Mouse (Mus musculus): Measurements from ENCODE around the gene Rnf130.

Gene Rnf130

DNA sequence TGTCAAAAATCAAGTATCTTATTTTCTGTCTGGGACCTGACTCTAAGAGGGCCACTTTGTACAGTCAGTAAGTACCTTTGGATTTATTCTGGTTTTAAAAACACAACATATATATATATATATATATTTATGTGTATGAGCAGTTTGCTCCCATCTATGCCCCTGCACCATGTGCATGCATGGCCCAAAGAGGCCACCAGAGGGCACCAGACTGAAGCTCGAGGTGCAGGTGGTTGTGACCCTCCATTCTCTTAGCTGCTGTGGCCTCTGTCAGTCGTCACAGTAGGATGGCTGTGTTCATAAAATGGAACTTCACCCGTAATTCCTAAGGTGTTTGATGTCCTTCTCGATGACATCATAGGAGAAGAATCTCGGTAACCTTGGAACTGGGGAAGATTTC, 89.2 kb downstream of the Rnf130 start:
- H3K36me3 ChIP-seq (ENCODE audit: insufficient read depth, low read length) = no peaks in the 10 kb centered on the region
- no peaks in the 10 kb centered on the region for H3K4me1 ChIP-seq (replicated peaks; ENCODE audit: low read depth, low read length)
- H3K4me3 ChIP-seq (replicated peaks; ENCODE audit: low read length) = no peak overlapping the region
- H3K9me3 ChIP-seq (ENCODE audit: low read length) = no peaks in the 10 kb centered on the region
- H3K27me3 ChIP-seq (ENCODE audit: insufficient read depth, low read length) = no peaks in the 10 kb centered on the region
- TF ChIP-seq NANOG (IDR thresholded peaks at IDR 0.05; ENCODE audit: borderline replicate concordance, low read length) (no peak), POU5F1 (IDR thresholded peaks at IDR 0.05; ENCODE audit: borderline replicate concordance, low read length) (no peak), CTCF (conservative IDR thresholded peaks at IDR 0.05; ENCODE audit: low read length) (peak; percentile 93)

DNA sequence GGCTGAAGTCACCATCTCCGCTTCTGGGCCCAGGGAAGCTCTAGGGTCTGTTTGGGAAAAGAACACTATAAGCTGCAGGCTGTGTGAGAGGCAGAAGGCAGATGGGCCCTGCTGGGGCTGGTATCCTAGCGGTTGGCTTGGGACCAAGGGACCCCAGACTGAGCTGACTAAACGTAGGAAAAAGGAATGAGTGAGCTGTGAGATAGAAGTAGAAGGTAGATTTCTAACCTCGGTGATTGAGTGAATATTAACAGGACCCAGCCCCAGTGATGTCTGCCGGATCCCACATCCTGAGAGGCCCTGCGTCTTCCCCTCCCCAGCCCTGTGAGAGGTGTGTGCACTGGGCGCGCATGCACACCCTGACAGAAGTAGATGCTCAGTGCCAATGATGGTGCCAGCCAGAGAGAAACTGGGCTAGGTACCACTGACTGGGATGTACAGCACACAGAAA, 97.5 kb downstream of the Rnf130 start:
- Histone ChIP-seq H3K9me3 (ENCODE audit: low read length) (no peaks in the 10 kb centered on the region), H3K4me3 (replicated peaks; ENCODE audit: low read length) (no peak overlapping the region), H3K36me3 (ENCODE audit: insufficient read depth, low read length) (no peaks in the 10 kb centered on the region), H3K27me3 (ENCODE audit: insufficient read depth, low read length) (peaks cover 14% of the 10 kb centered on the region), H3K4me1 (replicated peaks; ENCODE audit: low read depth, low read length) (peaks cover 2% of the 10 kb centered on the region; the same call in 1 of the 2 replicates)
- TF ChIP-seq POU5F1 (IDR thresholded peaks at IDR 0.05; ENCODE audit: borderline replicate concordance, low read length) (no peak), CTCF (conservative IDR thresholded peaks at IDR 0.05; ENCODE audit: low read length) (no peak), NANOG (IDR thresholded peaks at IDR 0.05; ENCODE audit: borderline replicate concordance, low read length) (no peak)

DNA sequence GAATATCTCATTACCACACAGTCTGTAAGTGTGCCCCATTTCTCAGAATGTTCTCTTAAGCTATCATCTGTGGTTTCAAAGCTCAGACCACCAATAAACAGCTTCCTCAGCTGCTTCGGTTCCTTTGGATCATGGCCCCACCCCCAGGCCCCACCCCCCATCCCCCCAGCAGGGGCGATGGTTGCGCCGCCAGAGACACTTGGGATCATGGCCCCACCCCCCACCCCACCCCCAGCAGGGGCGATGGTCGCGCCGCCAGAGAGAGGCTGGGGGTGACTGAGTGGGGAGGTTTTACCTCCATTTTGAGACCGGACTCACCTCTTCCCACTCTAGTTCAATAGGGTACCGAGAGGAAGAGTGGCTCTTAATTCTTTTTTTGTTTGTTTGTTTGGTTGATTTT, 102.6 kb downstream of the Rnf130 start:
- Histone ChIP-seq H3K36me3 (ENCODE audit: insufficient read depth, low read length) (no peaks in the 10 kb centered on the region), H3K4me3 (replicated peaks; ENCODE audit: low read length) (no peak overlapping the region), H3K27me3 (ENCODE audit: insufficient read depth, low read length) (peaks cover 30% of the 10 kb centered on the region), H3K4me1 (replicated peaks; ENCODE audit: low read depth, low read length) (peaks cover 31% of the 10 kb centered on the region), H3K9me3 (ENCODE audit: low read length) (no peaks in the 10 kb centered on the region)
- no peak for TF ChIP-seq CTCF (conservative IDR thresholded peaks at IDR 0.05; ENCODE audit: low read length)
- TF ChIP-seq POU5F1 (IDR thresholded peaks at IDR 0.05; ENCODE audit: borderline replicate concordance, low read length) = no peak
- no peak for TF ChIP-seq NANOG (IDR thresholded peaks at IDR 0.05; ENCODE audit: borderline replicate concordance, low read length)

DNA sequence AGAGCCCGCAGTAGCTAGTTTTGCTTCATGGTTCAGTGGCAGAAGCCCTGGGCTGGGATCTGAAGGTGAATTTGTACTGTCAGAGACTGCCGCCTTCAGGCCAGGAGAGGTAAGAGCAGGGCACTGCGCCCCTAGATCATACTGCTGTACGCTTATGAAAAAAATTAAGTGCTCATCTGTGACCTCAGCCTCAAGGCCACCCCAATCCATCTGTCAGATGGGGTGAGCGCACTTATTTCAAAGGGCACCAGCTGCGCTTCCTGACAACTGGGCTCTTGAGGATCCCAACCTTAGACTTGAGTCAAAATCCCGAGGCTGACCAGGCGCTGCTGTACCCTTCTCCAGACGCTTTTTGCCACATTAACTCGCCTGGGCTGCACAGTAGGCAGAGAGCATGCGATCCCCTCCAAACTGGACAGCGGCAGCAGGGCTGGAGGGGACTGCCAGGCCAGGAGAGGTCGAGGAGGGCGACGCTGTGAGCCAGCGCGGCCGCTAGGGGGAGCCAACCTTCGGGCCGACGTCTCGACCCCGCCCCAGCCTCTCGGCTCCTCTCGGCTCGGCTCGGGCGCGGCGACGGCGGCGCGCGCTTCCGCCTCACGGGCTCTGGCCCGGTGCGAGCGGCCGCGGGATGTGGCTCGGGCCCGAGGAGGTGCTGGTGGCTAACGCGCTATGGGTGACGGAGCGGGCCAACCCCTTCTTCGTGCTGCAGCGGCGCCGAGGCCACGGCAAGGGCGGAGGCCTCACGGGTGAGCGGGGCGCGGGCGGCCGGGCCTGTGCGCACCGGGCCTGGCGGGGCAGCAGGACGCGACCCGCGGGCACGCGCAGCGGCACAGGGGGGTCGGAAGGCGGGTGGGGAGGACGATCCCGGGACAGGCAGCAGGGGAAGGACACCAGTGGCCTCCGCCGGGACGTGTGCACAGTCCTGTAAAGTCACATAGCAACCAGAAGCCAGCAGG, 105.9 kb downstream of the Rnf130 start, which contains the start of gene Tbc1d9b:
Gene Tbc1d9b, plus strand, starts transcription at position 586 of the 956 bp plus-strand sequence.
- TF ChIP-seq POU5F1 (IDR thresholded peaks at IDR 0.05; ENCODE audit: borderline replicate concordance, low read length) = no peak
- peak; percentile 92 for TF ChIP-seq CTCF (conservative IDR thresholded peaks at IDR 0.05; ENCODE audit: low read length)
- TF ChIP-seq NANOG (IDR thresholded peaks at IDR 0.05; ENCODE audit: borderline replicate concordance, low read length) = no peak
- H3K9me3 ChIP-seq (ENCODE audit: low read length) = no peaks in the 10 kb centered on the region
- peaks cover 8% of the 10 kb centered on the region for H3K36me3 ChIP-seq (ENCODE audit: insufficient read depth, low read length)
- peak within 1 kb of the TSS; percentile 85 for H3K4me3 ChIP-seq (replicated peaks; ENCODE audit: low read length)
- H3K4me1 ChIP-seq (replicated peaks; ENCODE audit: low read depth, low read length) = peaks cover 31% of the 10 kb centered on the region
- peaks cover 23% of the 10 kb centered on the region for H3K27me3 ChIP-seq (ENCODE audit: insufficient read depth, low read length)

DNA sequence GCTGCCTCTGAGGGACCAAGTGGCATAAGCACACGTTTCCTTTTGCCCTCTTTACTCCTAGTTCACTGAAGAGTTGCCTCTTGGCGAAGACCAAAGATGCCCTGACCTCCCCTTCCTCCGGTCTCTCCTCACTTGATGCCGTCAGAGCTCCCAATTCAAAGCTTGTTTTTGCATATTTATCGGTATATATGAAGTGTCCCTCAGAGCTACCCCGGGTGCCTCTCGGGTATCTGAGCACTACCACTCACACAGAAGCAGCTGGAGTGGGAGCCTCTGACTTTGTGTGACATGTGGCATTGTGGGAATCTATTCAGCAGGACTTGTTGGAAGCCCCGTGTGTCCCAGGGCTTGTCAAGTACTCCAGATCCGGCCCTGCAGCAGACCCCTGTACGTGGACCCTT, 106.7 kb downstream of the Rnf130 start:
- peaks cover 31% of the 10 kb centered on the region for H3K4me1 ChIP-seq (replicated peaks; ENCODE audit: low read depth, low read length)
- no peaks in the 10 kb centered on the region for H3K9me3 ChIP-seq (ENCODE audit: low read length)
- TF ChIP-seq POU5F1 (IDR thresholded peaks at IDR 0.05; ENCODE audit: borderline replicate concordance, low read length) (no peak), CTCF (conservative IDR thresholded peaks at IDR 0.05; ENCODE audit: low read length) (no peak), NANOG (IDR thresholded peaks at IDR 0.05; ENCODE audit: borderline replicate concordance, low read length) (no peak)
- H3K4me3 ChIP-seq (replicated peaks; ENCODE audit: low read length) = peak overlapping the region; percentile 85
- peaks cover 15% of the 10 kb centered on the region for H3K36me3 ChIP-seq (ENCODE audit: insufficient read depth, low read length)
- peaks cover 23% of the 10 kb centered on the region for H3K27me3 ChIP-seq (ENCODE audit: insufficient read depth, low read length)

DNA sequence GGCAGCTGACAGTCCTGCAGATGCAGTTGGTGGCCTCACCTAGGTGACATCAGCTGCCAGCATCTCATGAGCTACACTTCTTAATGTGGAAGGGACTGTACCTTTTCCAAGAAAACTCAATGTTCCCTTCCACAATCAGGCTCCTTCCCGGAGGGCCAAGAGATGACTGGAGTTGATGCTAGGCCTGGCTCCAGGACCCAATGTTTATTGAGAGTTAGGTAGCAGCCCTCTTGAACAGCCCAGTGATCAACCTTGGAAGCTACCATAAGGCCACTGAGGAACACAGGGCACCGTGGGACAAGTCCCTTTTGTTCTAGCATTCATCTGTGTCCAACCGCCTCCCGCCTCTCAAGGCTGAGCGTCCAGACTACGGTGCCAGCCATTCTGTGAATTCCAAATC, 107.1 kb downstream of the Rnf130 start:
- peaks cover 19% of the 10 kb centered on the region for H3K36me3 ChIP-seq (ENCODE audit: insufficient read depth, low read length)
- TF ChIP-seq NANOG (IDR thresholded peaks at IDR 0.05; ENCODE audit: borderline replicate concordance, low read length) (no peak), POU5F1 (IDR thresholded peaks at IDR 0.05; ENCODE audit: borderline replicate concordance, low read length) (no peak), CTCF (conservative IDR thresholded peaks at IDR 0.05; ENCODE audit: low read length) (no peak)
- H3K27me3 ChIP-seq (ENCODE audit: insufficient read depth, low read length) = peaks cover 20% of the 10 kb centered on the region
- H3K9me3 ChIP-seq (ENCODE audit: low read length) = no peaks in the 10 kb centered on the region
- H3K4me1 ChIP-seq (replicated peaks; ENCODE audit: low read depth, low read length) = peaks cover 31% of the 10 kb centered on the region
- H3K4me3 ChIP-seq (replicated peaks; ENCODE audit: low read length) = peak overlapping the region; percentile 85

DNA sequence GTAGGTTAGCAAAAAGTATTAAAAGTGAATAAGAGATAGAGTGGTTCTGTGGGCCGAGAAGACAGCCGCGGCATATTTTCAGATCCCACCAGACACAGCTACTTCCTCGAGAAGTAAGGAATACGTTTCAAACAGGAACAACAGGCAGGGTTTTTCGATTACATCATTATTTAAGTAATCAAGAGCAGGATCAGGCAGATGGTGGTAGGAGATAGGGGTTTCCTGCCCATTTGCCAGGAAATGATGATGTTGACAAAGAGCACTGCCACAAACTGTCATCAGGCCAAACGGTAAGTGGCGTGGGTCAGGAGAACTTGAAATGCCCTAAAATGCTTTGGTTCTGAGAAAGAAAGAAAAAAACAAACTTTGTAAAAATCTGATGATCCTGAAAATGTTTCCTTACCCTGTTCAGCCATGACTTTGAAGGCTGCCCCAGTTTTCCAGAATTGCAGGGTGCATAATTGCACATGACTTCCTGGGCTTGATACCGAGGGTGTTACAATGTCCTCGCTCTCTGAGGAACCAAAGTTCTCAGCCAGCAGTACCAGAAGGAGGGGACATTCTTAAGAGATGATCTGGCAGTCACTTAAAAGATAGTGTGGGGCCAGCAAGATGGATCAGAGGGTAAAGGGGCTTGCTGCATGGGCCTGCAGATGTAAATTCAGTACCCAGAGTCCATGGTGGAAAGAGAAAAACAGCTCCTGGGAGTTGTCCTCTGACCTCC, 109.2 kb downstream of the Rnf130 start:
- peaks cover 36% of the 10 kb centered on the region for H3K4me1 ChIP-seq (replicated peaks; ENCODE audit: low read depth, low read length)
- peaks cover 14% of the 10 kb centered on the region for H3K27me3 ChIP-seq (ENCODE audit: insufficient read depth, low read length)
- TF ChIP-seq CTCF (conservative IDR thresholded peaks at IDR 0.05; ENCODE audit: low read length) (no peak), POU5F1 (IDR thresholded peaks at IDR 0.05; ENCODE audit: borderline replicate concordance, low read length) (no peak)
- no peaks in the 10 kb centered on the region for H3K9me3 ChIP-seq (ENCODE audit: low read length)
- peaks cover 19% of the 10 kb centered on the region for H3K36me3 ChIP-seq (ENCODE audit: insufficient read depth, low read length)
- H3K4me3 ChIP-seq (replicated peaks; ENCODE audit: low read length) = no peak overlapping the region

DNA sequence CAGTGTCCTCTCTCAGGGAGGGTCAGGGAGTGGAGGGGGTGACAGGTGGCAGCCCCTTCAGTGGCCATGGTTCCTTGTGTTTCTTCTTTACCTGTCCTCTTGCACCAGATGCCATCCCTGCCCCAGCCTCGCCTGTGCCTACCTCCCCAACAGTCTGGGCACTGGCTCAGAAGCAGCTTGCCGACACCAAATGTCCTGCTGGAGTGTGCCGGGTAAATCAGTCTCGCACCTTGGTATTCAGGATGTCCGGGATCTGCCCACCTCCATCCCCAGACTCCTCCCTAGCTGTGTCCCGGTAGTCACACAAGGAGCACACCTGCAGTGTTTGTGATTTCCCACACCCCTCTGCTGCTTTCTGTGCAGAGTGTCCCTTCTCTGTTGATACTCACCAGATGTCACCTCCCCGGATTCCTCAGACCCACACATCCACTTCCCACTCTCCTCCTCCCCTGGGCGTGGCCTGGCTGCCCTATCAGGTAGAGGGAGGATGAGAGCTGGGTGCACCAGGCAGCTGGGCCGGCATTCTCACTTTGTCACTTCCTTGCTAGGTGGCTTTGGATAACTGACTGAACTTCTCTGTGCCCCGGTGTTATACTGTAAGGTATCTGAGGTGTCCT, 113.2 kb downstream of the Rnf130 start:
- Histone ChIP-seq H3K9me3 (ENCODE audit: low read length) (no peaks in the 10 kb centered on the region), H3K4me1 (replicated peaks; ENCODE audit: low read depth, low read length) (peaks cover 31% of the 10 kb centered on the region), H3K36me3 (ENCODE audit: insufficient read depth, low read length) (peaks cover 44% of the 10 kb centered on the region), H3K4me3 (replicated peaks; ENCODE audit: low read length) (no peak overlapping the region), H3K27me3 (ENCODE audit: insufficient read depth, low read length) (no peaks in the 10 kb centered on the region)
- no peak for TF ChIP-seq NANOG (IDR thresholded peaks at IDR 0.05; ENCODE audit: borderline replicate concordance, low read length)
- no peak for TF ChIP-seq CTCF (conservative IDR thresholded peaks at IDR 0.05; ENCODE audit: low read length)
- no peak for TF ChIP-seq POU5F1 (IDR thresholded peaks at IDR 0.05; ENCODE audit: borderline replicate concordance, low read length)
